In the genomic region with DNA sequence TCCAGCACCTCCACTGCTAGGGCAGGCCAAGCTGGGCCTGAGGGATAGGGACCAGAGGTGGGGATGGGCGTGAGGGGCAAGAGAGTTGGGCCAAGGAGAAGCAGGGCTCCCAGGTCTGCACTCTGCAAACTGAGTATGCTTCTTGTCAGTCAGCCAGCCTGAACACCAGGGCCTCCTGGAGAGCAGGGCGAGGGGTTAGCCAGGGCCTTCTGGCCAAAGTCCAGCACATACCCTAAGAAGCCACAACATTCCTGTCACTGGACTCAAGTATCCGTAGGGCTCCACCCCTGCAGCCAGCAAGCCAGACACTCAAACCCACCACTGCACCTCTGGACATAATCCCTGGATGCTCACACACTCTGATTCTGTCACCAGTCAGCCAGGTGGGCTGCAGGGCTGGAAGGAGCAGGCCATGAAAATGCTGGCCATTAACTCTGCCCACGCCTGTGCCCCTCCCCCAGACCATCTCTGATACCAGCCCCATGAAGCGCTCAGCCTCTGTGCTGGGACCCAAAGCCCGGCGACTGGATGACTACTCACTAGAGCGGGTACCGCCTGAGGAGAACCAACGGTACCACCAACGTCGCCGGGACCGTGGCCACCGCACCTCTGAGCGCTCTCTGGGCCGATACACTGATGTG, we compare ENCODE assay signal across 10 mouse cellular contexts. TPM values are rescaled to one million over a fixed set of nuclear protein-coding genes. Genes with fewer than 3 reads are reported as not detected.
DNase-seq lines count a peak whose midpoint lies in the region; ATAC-seq and TF ChIP-seq lines count a peak whose summit lies in the region.
"Had no signal": no experiment of that assay in that cellular context is flagged by ENCODE, and none has a peak within 500 bp of the region (broad histone marks: within the 10 kb centered on the region; RNA-seq: fewer than 3 reads in every experiment).

No protein-coding gene starts in this region.

- H3K27ac ChIP-seq in heart, postnatal 0 days (ENCODE audit: low read depth): no peak overlapping the region
- peak overlapping the region; percentile 79; the same call in 1 of the 2 replicates for H3K27ac ChIP-seq in forebrain, embryonic 15.5 days (replicated peaks)
- peak overlapping the region; percentile 81 for H3K27ac ChIP-seq in limb, embryonic 10.5 days

- no peak for DNase-seq in heart, postnatal 0 days (ENCODE audit: low spot score)
- DNase-seq in heart, adult 9 months (ENCODE audit: low spot score in 2 of 2): no peak
- peak; percentile 76 for DNase-seq in Patski (ENCODE audit: low read depth, low spot score)
- no peak for DNase-seq in limb, embryonic 10.5 days (ENCODE audit: low spot score)
- no peak for DNase-seq in ovary, adult 18-20 months (ENCODE audit: low spot score)
- no peak for DNase-seq in T-cell, adult 2 months (ENCODE audit: low spot score)
- DNase-seq in spleen, adult 18-20 months: no peak
- DNase-seq: gastrocnemius, postnatal 14 days had no signal

- H3K4me2 ChIP-seq in heart, postnatal 0 days (ENCODE audit: low read depth, low read length): no peak overlapping the region
- no peak overlapping the region for H3K4me2 ChIP-seq in forebrain, embryonic 15.5 days (replicated peaks)

- no peaks in the 10 kb centered on the region for H3K4me1 ChIP-seq in heart, postnatal 0 days (ENCODE audit: control insufficient read depth, insufficient read depth)
- peaks cover 28% of the 10 kb centered on the region for H3K4me1 ChIP-seq in forebrain, embryonic 15.5 days
- H3K4me1 ChIP-seq in limb, embryonic 10.5 days: peaks cover 65% of the 10 kb centered on the region

- H3K36me3 ChIP-seq in heart, postnatal 0 days (replicated peaks; ENCODE audit: control insufficient read depth, insufficient read depth, low read length): no peaks in the 10 kb centered on the region
- no peaks in the 10 kb centered on the region for H3K36me3 ChIP-seq in forebrain, embryonic 15.5 days
- no peaks in the 10 kb centered on the region for H3K36me3 ChIP-seq in limb, embryonic 10.5 days
- H3K36me3 ChIP-seq: G1E had no signal

- TF ChIP-seq EP300 in heart, postnatal 0 days (IDR thresholded peaks at IDR 0.05; ENCODE audit: low read depth): no peak

- in situ Hi-C loops in Patski (cut with MboI; ENCODE audit: low pct_unique_long_range_greater_than_20kb): loop anchor here (5.0 kb wide), 1 partner anchor 44 kb away; no protein-coding TSS in a partner anchor

- POLR2A ChIA-PET in Patski (lab: Charles Lee): interaction anchor here (1.2 kb wide), 1 partner anchor 30 kb away, joined by 3 read pairs; no protein-coding TSS in a partner anchor

- TF ChIP-seq CTCF in heart, postnatal 0 days (IDR thresholded peaks at IDR 0.05; ENCODE audit: low read depth): no peak
- TF ChIP-seq CTCF in Patski (IDR thresholded peaks at IDR 0.05): no peak

- CTCF ChIA-PET in Patski (lab: Charles Lee): interaction anchor here (1.3 kb wide), 1 partner anchor 41 kb away, joined by 4 read pairs; no protein-coding TSS in a partner anchor

- ATAC-seq in heart, postnatal 0 days (ENCODE audit: insufficient read depth, low read depth): no peak
- peak; percentile 65 for ATAC-seq in Patski
- no peak for ATAC-seq in forebrain, embryonic 15.5 days (replicated peaks)

- H3K9me3 ChIP-seq in heart, postnatal 0 days (replicated peaks; ENCODE audit: control insufficient read depth, low read length): no peaks in the 10 kb centered on the region
- H3K9me3 ChIP-seq in forebrain, embryonic 15.5 days: no peaks in the 10 kb centered on the region
- no peaks in the 10 kb centered on the region for H3K9me3 ChIP-seq in limb, embryonic 10.5 days (replicated peaks)
- H3K9me3 ChIP-seq: G1E had no signal

- WGBS in heart, postnatal 0 days: 80% methylated on average over 17 of the region's 17 CpGs
- WGBS in forebrain, embryonic 15.5 days: 88% methylated on average over 17 of the region's 17 CpGs
- 86% methylated on average over 17 of the region's 17 CpGs for WGBS in limb, embryonic 10.5 days

- no peak overlapping the region for H3K4me3 ChIP-seq in heart, postnatal 0 days (ENCODE audit: low read depth, low read length)
- H3K4me3 ChIP-seq in forebrain, embryonic 15.5 days: no peak overlapping the region
- no peak overlapping the region for H3K4me3 ChIP-seq in limb, embryonic 10.5 days

- H3K9ac ChIP-seq in heart, postnatal 0 days (replicated peaks; ENCODE audit: low read depth, low read length): 0 out of 2 replicates have a peak overlapping the region, but pooled peaks have one; percentile 23
- no peak overlapping the region for H3K9ac ChIP-seq in forebrain, embryonic 15.5 days (replicated peaks)

- H3K27me3 ChIP-seq in heart, postnatal 0 days (ENCODE audit: control insufficient read depth, insufficient read depth, low read length): no peaks in the 10 kb centered on the region
- no peaks in the 10 kb centered on the region for H3K27me3 ChIP-seq in Patski
- H3K27me3 ChIP-seq in forebrain, embryonic 15.5 days: no peaks in the 10 kb centered on the region
- peaks cover 17% of the 10 kb centered on the region; the same call in 1 of the 2 replicates for H3K27me3 ChIP-seq in limb, embryonic 10.5 days (ENCODE audit: low read depth, poor library complexity, severe bottlenecking)

RNA-seq across cellular contexts. Expression of gene Ier2, which starts 26.5 kb away (rescaled TPM):
- 17.0 and 23.2 TPM in 2 replicates for total RNA-seq in heart, postnatal 0 days (2014; rRNA removed; ENCODE audit: low replicate concordance)
- polyA plus RNA-seq in heart, postnatal 0 days (2015; fragmentation: Nextera tagmentation; extraction: Ambion mirVana): 33.3 and 38.3 TPM in 2 replicates
- 113 TPM for polyA plus RNA-seq in Patski (2021)
- polyA plus RNA-seq in forebrain, embryonic 15.5 days (2015; fragmentation: Nextera tagmentation; extraction: Ambion mirVana): 26.0 and 33.4 TPM in 2 replicates
- polyA plus RNA-seq in limb, embryonic 10.5 days (2016; fragmentation: Nextera tagmentation; extraction: Ambion mirVana): 199 and 229 TPM in 2 replicates

RNA-seq across cellular contexts. Expression of gene Trmt1, which starts 49.9 kb away (rescaled TPM):
- total RNA-seq in heart, postnatal 0 days (2014; rRNA removed; ENCODE audit: low replicate concordance): 98.3 and 116 TPM in 2 replicates
- 28.4 and 29.5 TPM in 2 replicates for polyA plus RNA-seq in heart, postnatal 0 days (2015; fragmentation: Nextera tagmentation; extraction: Ambion mirVana)
- polyA plus RNA-seq in Patski (2021): 106 TPM
- 62.4 and 64.0 TPM in 2 replicates for polyA plus RNA-seq in forebrain, embryonic 15.5 days (2015; fragmentation: Nextera tagmentation; extraction: Ambion mirVana)
- polyA plus RNA-seq in limb, embryonic 10.5 days (2016; fragmentation: Nextera tagmentation; extraction: Ambion mirVana): 71.7 and 79.3 TPM in 2 replicates

RNA-seq across cellular contexts. Expression of gene Nacc1, which starts 51.5 kb away (rescaled TPM):
- 68.0 and 83.6 TPM in 2 replicates for total RNA-seq in heart, postnatal 0 days (2014; rRNA removed; ENCODE audit: low replicate concordance)
- 6.2 and 6.9 TPM in 2 replicates for polyA plus RNA-seq in heart, postnatal 0 days (2015; fragmentation: Nextera tagmentation; extraction: Ambion mirVana)
- 109 TPM for polyA plus RNA-seq in Patski (2021)
- 15.5 and 16.4 TPM in 2 replicates for polyA plus RNA-seq in forebrain, embryonic 15.5 days (2015; fragmentation: Nextera tagmentation; extraction: Ambion mirVana)
- 31.7 and 32.0 TPM in 2 replicates for polyA plus RNA-seq in limb, embryonic 10.5 days (2016; fragmentation: Nextera tagmentation; extraction: Ambion mirVana)
